Mouse (Mus musculus) spleen, postnatal 10 days (tissue): ENCODE measurements around the gene Ampd2.

Experiments used
- DNase-seq, 2 experiments: peaks; one replicate each; pipeline ENCODE4 v3.0.0; 2021 to 2022; ENCODE audit warnings: low spot score in 2 of 2

The Ampd2 gene

GRCm38 (mm10) chr3:108086470-108086979 lies at the start of gene Ampd2:
Ampd2 (minus strand) TSS chr3:108086651.
- peak; percentile 78 to 81 for DNase-seq

GRCm38 (mm10) chr3:108134701-108135100 lies 48.2 kb upstream of the Ampd2 start:
- DNase-seq = no peak

GRCm38 (mm10) chr3:108132484-108132883 lies 46.0 kb upstream of the Ampd2 start:
- no peak for DNase-seq

GRCm38 (mm10) chr3:108131821-108132220 lies 45.4 kb upstream of the Ampd2 start:
- no peak for DNase-seq

GRCm38 (mm10) chr3:108131216-108131615 lies 44.8 kb upstream of the Ampd2 start:
- DNase-seq = no peak

GRCm38 (mm10) chr3:108129804-108130203 lies 43.4 kb upstream of the Ampd2 start:
- no peak for DNase-seq

GRCm38 (mm10) chr3:108129367-108129766 lies 42.9 kb upstream of the Ampd2 start:
- no peak for DNase-seq

- no peak for DNase-seq
Measured at GRCm38 (mm10) chr3:108128520-108128919, 42.1 kb upstream of the Ampd2 start.

- DNase-seq = no peak
Measured at GRCm38 (mm10) chr3:108126327-108126726, 39.9 kb upstream of the Ampd2 start.

- no peak for DNase-seq
Measured at GRCm38 (mm10) chr3:108124131-108124530, 37.7 kb upstream of the Ampd2 start.

GRCm38 (mm10) chr3:108123242-108123641 lies 36.8 kb upstream of the Ampd2 start:
- no peak for DNase-seq

GRCm38 (mm10) chr3:108121101-108121500 lies 34.6 kb upstream of the Ampd2 start:
- DNase-seq = no peak

- no peak for DNase-seq
Measured at GRCm38 (mm10) chr3:108117465-108117864, 31.0 kb upstream of the Ampd2 start.

- DNase-seq = no peak
Measured at GRCm38 (mm10) chr3:108113591-108114289, 27.3 kb upstream of the Ampd2 start.

GRCm38 (mm10) chr3:108112666-108113065 lies 26.2 kb upstream of the Ampd2 start:
- DNase-seq = no peak

GRCm38 (mm10) chr3:108112246-108112645 lies 25.8 kb upstream of the Ampd2 start:
- DNase-seq = no peak

- DNase-seq = no peak
Measured at GRCm38 (mm10) chr3:108111320-108111719, 24.9 kb upstream of the Ampd2 start.

- no peak for DNase-seq
Measured at GRCm38 (mm10) chr3:108105281-108105680, 18.8 kb upstream of the Ampd2 start.

GRCm38 (mm10) chr3:108102075-108102474 lies 15.6 kb upstream of the Ampd2 start:
- no peak for DNase-seq

- no peak for DNase-seq
Measured at GRCm38 (mm10) chr3:108101594-108101993, 15.1 kb upstream of the Ampd2 start.

- DNase-seq = no peak
Measured at GRCm38 (mm10) chr3:108098316-108098715, 11.9 kb upstream of the Ampd2 start.

GRCm38 (mm10) chr3:108097656-108098055 lies 11.2 kb upstream of the Ampd2 start:
- DNase-seq = no peak

GRCm38 (mm10) chr3:108096726-108097125 lies 10.3 kb upstream of the Ampd2 start:
- peak in 1 of 2 experiments; percentile 38 for DNase-seq

GRCm38 (mm10) chr3:108096226-108096625 lies 9.8 kb upstream of the Ampd2 start:
- DNase-seq = peak in 1 of 2 experiments; percentile 19
